Mouse (Mus musculus) spleen, postnatal 14 days (tissue): Measurements from ENCODE around the gene Phf23.

ENCODE experiments used
- DNase-seq, 2 experiments: peaks; one replicate each; pipeline ENCODE4 v3.0.0; 2021 to 2022; ENCODE audit warnings: low spot score in 2 of 2

The Phf23 gene

GRCm38 (mm10) chr11:70021264-70022132 lies 25.9 kb downstream of the Phf23 start:
- peak; percentile 86 to 91 for DNase-seq

- no peak for DNase-seq
Measured at GRCm38 (mm10) chr11:70023481-70024150, 28.0 kb downstream of the Phf23 start.

GRCm38 (mm10) chr11:70024151-70024514 lies 28.6 kb downstream of the Phf23 start:
- DNase-seq = no peak

GRCm38 (mm10) chr11:70026689-70027088 lies 31.1 kb downstream of the Phf23 start:
- DNase-seq = no peak

- DNase-seq = no peak
Measured at GRCm38 (mm10) chr11:70027397-70027796, 31.8 kb downstream of the Phf23 start.

- DNase-seq = no peak
Measured at GRCm38 (mm10) chr11:70028401-70029129, 33.0 kb downstream of the Phf23 start.

GRCm38 (mm10) chr11:70029130-70029801 lies 33.7 kb downstream of the Phf23 start:
- peak in 1 of 2 experiments; percentile 54 for DNase-seq

GRCm38 (mm10) chr11:70029829-70030550 lies 34.4 kb downstream of the Phf23 start:
- no peak for DNase-seq

GRCm38 (mm10) chr11:70030651-70031320 lies 35.2 kb downstream of the Phf23 start:
- no peak for DNase-seq

- DNase-seq = no peak
Measured at GRCm38 (mm10) chr11:70031321-70031670, 35.7 kb downstream of the Phf23 start.

GRCm38 (mm10) chr11:70038174-70038573 lies 42.6 kb downstream of the Phf23 start:
- DNase-seq = no peak

GRCm38 (mm10) chr11:70039631-70040030 lies 44.1 kb downstream of the Phf23 start:
- no peak for DNase-seq

- no peak for DNase-seq
Measured at GRCm38 (mm10) chr11:70040184-70040583, 44.6 kb downstream of the Phf23 start.

- DNase-seq = no peak
Measured at GRCm38 (mm10) chr11:70042309-70043085, 46.9 kb downstream of the Phf23 start.

GRCm38 (mm10) chr11:70043665-70044064 lies 48.1 kb downstream of the Phf23 start:
- DNase-seq = no peak

- DNase-seq = no peak
Measured at GRCm38 (mm10) chr11:70045435-70045834, 49.9 kb downstream of the Phf23 start.

GRCm38 (mm10) chr11:70049366-70049765 lies 53.8 kb downstream of the Phf23 start:
- DNase-seq = no peak
